8 mouse cellular contexts compared by ENCODE assay signal in genomic region chr17:47748791-47749553, GRCm38 (mm10). TPM values are rescaled to one million over a fixed set of nuclear protein-coding genes. Genes with fewer than 3 reads are reported as not detected.
DNase-seq lines count a peak whose midpoint lies in the region.

No protein-coding gene starts in this region.

- peak; percentile 79 to 83 for DNase-seq in adrenal gland, adult (ENCODE audit: inconsistent age in 2 of 2, low spot score in 1 of 2)
- no peak for DNase-seq in adrenal gland, postnatal 25 days
- DNase-seq in urinary bladder, postnatal 25 days (ENCODE audit: low spot score): peak; percentile 33
- no peak for DNase-seq in urinary bladder, postnatal 10 days (ENCODE audit: low spot score)
- DNase-seq in kidney, postnatal 4 days: peak; percentile 32 to 49
- DNase-seq in thymus, postnatal 4 days: no peak
- no peak for DNase-seq in embryo, embryonic 10 days (ENCODE audit: low spot score)
- DNase-seq in spleen, postnatal 10 days (ENCODE audit: low spot score in 2 of 2): no peak

RNA-seq across cellular contexts. Expression of gene Tfeb, which starts 12.1 kb away (rescaled TPM):
- 21.1 and 28.0 TPM in 2 replicates for total RNA-seq in adrenal gland, postnatal 25 days (2021)

RNA-seq across cellular contexts. Expression of gene Pgc, which starts 22.3 kb away (rescaled TPM):
- not detected in 2 replicates for total RNA-seq in adrenal gland, postnatal 25 days (2021)

RNA-seq across cellular contexts. Expression of gene Prickle4, which starts 54.4 kb away (rescaled TPM):
- total RNA-seq in adrenal gland, postnatal 25 days (2021): 1.7 and 4.3 TPM in 2 replicates

RNA-seq across cellular contexts. Expression of gene Gm21981, which starts 54.7 kb away (rescaled TPM):
- 0.91 TPM in 1 of 2 replicates, not detected in the other for total RNA-seq in adrenal gland, postnatal 25 days (2021)

Comparison
In these comparisons a context has a peak if more than half of its experiments do, and no peak if none do; other contexts are left out.
1. DNase-seq: peak in adrenal gland, adult (2 of 2), urinary bladder, postnatal 25 days (single experiment) and kidney, postnatal 4 days (2 of 2); none in adrenal gland, postnatal 25 days (single experiment), urinary bladder, postnatal 10 days (single experiment), thymus, postnatal 4 days (single experiment), embryo, embryonic 10 days (single experiment) and spleen, postnatal 10 days (0 of 2).